Mouse (Mus musculus) liver, adult 2 months (tissue): ENCODE measurements at regions not wholly inside any gene's neighbourhood (a gene's known extent, or its start where the extent isn't known, plus 50 kb on each side); places are given as distances from the start of the nearest gene placed in this dataset.

Experiments used
- DNase-seq: peaks from one replicate; pipeline ENCODE4 v3.0.0-alpha.2; 2011; ENCODE audit warnings: low read depth, low spot score; ENCODE audit errors: extremely low read depth
- H3K27ac ChIP-seq: fragments of 200-500 bp; replicated peaks from 2 replicates; pipeline ENCODE4 v1.5.1; 2012; ENCODE audit warnings: low read depth, mild to moderate bottlenecking, control low read depth, inconsistent platforms, low read length; ENCODE audit not compliant: insufficient read depth
- H3K27me3 ChIP-seq: fragments of 200-500 bp; 2 replicates; pipeline ENCODE4 v1.6.1; 2012; ENCODE audit warnings: mild to moderate bottlenecking, moderate library complexity, low read length, inconsistent platforms; ENCODE audit not compliant: control insufficient read depth, insufficient read depth
- H3K36me3 ChIP-seq: fragments of 200-500 bp; 2 replicates; pipeline ENCODE4 v1.6.1; 2012; ENCODE audit warnings: low read length, inconsistent platforms; ENCODE audit not compliant: control insufficient read depth, insufficient read depth
- H3K4me1 ChIP-seq: fragments of 200-500 bp; 2 replicates; pipeline ENCODE4 v1.6.1; 2011; ENCODE audit warnings: low read length; ENCODE audit not compliant: control insufficient read depth, insufficient read depth
- H3K4me3 ChIP-seq: fragments of 200-500 bp; 2 replicates; pipeline ENCODE4 v1.5.1; 2011; ENCODE audit warnings: low read depth, mild to moderate bottlenecking, control low read depth, low read length, moderate library complexity; ENCODE audit not compliant: insufficient read depth
- H3K79me2 ChIP-seq: fragments of 200-500 bp; 2 replicates; pipeline ENCODE4 v1.6.1; 2012; ENCODE audit warnings: inconsistent platforms, mild to moderate bottlenecking, low read length, moderate library complexity; ENCODE audit not compliant: control insufficient read depth, insufficient read depth
- H3K9ac ChIP-seq: fragments of 200-500 bp; 2 replicates; pipeline ENCODE4 v1.6.1; 2012; ENCODE audit warnings: low read depth, mild to moderate bottlenecking, control low read depth, inconsistent platforms, low read length
- CTCF ChIP-seq: fragments of 200-500 bp; IDR thresholded peaks from 2 replicates; pipeline ENCODE4 v1.5.1; 2011; ENCODE audit warnings: low read depth, low read length, control low read depth
- POLR2A ChIP-seq: fragments of 200-500 bp; IDR thresholded peaks from 2 replicates; pipeline ENCODE4 v1.6.1; 2011; ENCODE audit warnings: low read length, control low read depth; ENCODE audit not compliant: insufficient read depth; ENCODE audit errors: extremely low read depth
- WGBS: fragments of 180-500 bp; shearing (Covaris S2); methylation state at CpG from one replicate; pipeline ENCODE4 v1.1.7; 2018; 5-methylcytosine and 5-hydroxymethylcytosine counted together

DNA sequence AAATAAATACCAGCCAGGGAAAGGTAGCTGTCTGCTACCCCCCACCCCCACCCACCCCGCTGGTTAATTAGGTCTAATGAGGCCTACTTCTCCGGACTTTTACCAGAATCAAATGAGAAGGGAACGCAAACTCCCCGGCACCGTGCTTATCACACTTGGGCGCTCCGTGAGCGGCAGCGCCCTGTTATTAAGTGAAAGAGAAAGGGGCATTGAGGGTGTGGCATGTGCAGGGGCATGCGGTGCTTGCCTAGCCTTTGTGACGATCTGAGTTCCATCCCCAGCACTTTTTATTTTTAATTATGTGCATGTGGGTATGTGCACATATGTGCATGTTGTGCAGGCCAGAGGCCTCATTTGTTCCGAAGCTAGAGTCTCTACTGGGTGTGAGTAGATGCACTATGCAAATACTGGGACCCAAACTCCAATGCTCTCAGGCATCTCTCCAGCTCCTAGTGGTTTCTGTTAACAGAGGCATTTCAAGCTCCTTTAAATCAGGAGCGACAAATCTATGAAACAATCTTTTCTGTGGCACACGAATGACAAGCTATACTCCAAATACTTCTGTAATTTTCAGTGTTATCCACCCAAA is 57.8 kb upstream of the Peli1 start:
- Histone ChIP-seq H3K4me3 (no peak overlapping the region), H3K4me1 (no peaks in the 10 kb centered on the region), H3K36me3 (no peaks in the 10 kb centered on the region), H3K27ac (no peak overlapping the region), H3K27me3 (no peaks in the 10 kb centered on the region), H3K79me2 (no peaks in the 10 kb centered on the region), H3K9ac (no peak overlapping the region)
- 94% methylated on average over 14 of the region's 14 CpGs for WGBS
- TF ChIP-seq POLR2A (no peak), CTCF (no peak)
- DNase-seq = no peak

DNA sequence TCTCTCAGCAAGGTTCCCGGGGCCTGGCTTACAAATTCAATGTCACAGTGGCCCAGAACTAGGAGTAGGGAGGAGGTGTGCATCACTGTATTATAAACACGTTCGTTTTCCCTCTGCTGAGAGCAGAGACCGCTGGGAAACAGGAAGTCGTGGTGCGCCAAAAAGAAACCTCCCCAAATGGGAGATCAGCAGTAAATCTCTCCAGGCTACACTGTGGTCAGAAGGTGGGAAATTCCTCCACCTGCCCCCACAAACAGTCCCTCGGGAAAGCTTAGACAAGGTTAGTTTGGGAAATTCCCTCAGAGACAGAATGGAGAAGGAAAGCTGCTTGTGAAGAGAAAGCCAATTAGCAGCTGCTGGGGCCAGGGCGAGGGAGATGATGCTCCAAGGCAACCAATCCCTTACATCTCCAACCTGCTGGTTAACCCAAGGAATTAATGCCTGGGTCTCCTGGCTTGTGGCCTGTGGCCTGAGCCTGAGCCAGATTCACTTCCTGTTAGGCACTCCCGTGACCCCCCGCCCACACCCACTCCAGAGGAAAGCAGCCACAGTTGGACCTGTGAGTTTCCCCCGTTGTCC is 57.2 kb upstream of the Peli1 start:
- H3K27ac ChIP-seq = peak overlapping the region; percentile 0; the same call in 1 of the 2 replicates
- WGBS = 54% methylated on average over 11 of the region's 11 CpGs

DNA sequence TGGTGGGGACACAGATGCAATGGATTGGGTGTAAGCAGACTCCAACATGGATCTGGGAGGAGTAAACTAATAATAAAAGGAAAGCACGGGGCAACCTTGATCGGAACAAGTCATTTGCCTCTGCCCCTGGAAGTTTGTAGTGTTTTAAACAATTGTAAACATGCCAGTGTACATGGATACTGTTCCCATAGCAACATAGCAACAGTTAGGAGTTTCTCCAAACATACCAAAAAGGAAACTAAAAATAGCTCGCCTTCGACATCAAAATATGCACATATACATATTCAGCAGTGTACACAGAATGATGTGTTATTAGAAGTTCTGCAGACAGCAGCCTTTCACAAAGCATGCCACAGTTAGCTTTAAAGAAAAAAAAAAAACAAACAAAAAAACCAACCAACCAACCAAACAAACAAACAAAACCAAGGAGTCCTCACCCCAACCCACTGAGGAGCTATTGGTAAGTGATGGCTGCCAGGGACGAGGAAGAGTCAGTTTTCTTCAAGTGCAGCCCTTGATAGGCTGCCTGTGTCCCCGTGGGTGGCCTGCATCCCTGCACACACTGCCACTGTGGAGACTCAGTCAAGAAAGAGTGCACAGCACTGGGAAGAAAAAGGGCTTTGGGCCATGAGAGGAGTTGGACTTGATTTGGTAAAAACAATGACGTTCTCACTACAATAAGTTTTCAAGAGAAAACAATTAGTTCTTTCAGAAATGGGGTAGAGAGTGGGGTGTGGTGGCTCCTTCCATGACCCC is 54.8 kb upstream of the Peli1 start:
- no peaks in the 10 kb centered on the region for H3K27me3 ChIP-seq
- no peak overlapping the region for H3K9ac ChIP-seq
- no peaks in the 10 kb centered on the region for H3K79me2 ChIP-seq
- TF ChIP-seq POLR2A = no peak
- no peak for TF ChIP-seq CTCF
- no peak overlapping the region for H3K4me3 ChIP-seq
- no peak overlapping the region for H3K27ac ChIP-seq
- H3K4me1 ChIP-seq = no peaks in the 10 kb centered on the region
- no peak for DNase-seq
- H3K36me3 ChIP-seq = no peaks in the 10 kb centered on the region
- WGBS = 68% methylated on average over 7 of the region's 7 CpGs

More for the DNA sequence above, 57.2 kb upstream of the Peli1 start:
- Histone ChIP-seq H3K27me3 (no peaks in the 10 kb centered on the region), H3K9ac (no peak overlapping the region), H3K79me2 (no peaks in the 10 kb centered on the region), H3K4me3 (no peak overlapping the region), H3K36me3 (no peaks in the 10 kb centered on the region), H3K4me1 (no peaks in the 10 kb centered on the region)
- TF ChIP-seq POLR2A = no peak
- no peak for TF ChIP-seq CTCF
- DNase-seq = no peak

DNA sequence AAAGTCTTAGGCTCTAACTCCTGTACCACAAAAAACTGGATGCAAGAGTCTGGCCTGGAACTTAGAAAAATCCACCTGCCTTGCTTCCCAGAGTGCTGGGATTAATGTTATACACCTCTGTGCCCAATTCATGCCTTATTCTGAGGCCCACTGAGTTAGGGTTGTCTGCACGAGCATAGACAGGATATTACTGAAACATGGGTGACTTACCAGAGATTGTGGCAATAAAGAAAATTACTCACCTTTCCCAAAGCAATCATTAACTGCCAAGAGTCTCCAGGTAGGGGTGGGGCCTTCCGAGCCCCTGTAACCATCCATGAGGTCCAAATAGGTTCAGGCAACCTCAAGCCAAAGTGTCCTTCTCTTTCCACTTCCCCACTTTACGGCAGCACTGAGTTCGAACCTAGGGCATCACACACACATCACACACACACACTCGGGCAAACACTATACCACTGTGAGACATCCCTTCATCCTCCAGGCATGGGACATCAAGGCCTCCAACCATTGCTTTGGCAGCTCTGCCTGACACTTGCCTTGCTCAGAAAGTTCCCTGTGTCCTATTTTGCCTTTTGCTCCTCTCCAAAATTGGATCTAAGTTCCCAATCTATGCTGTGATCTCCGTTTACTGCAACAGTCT is 53.7 kb upstream of the Peli1 start:
- H3K27ac ChIP-seq = no peak overlapping the region
- H3K4me3 ChIP-seq = no peak overlapping the region
- H3K27me3 ChIP-seq = no peaks in the 10 kb centered on the region
- H3K79me2 ChIP-seq = no peaks in the 10 kb centered on the region
- no peak overlapping the region for H3K9ac ChIP-seq
- TF ChIP-seq CTCF (no peak), POLR2A (no peak)
- H3K4me1 ChIP-seq = no peaks in the 10 kb centered on the region
- 97% methylated on average over 6 of the region's 6 CpGs for WGBS
- H3K36me3 ChIP-seq = no peaks in the 10 kb centered on the region
- DNase-seq = no peak

DNA sequence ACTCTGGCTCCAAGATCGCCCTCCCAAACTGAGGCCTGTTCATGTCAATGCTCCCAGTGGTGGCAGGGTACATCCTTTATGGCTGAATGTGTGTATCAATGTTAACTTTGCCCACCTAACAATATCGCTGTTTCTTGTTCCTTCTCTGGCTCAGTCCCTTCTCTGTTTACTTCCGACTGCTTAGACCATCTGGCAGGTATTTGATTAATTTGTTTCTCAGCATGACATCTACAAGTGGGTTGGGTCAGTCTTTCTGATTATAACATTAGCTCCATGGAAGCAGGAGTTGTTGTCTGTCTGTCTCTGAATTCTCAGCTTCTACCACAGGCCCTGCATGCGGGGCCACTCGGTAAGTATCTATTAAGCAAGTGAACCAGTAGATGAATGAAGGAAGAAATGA is 49.9 kb upstream of the Peli1 start:
- no peaks in the 10 kb centered on the region for H3K36me3 ChIP-seq
- TF ChIP-seq CTCF = no peak
- TF ChIP-seq POLR2A = no peak
- no peak overlapping the region for H3K27ac ChIP-seq
- no peak overlapping the region for H3K4me3 ChIP-seq
- no peaks in the 10 kb centered on the region for H3K79me2 ChIP-seq
- H3K4me1 ChIP-seq = no peaks in the 10 kb centered on the region
- DNase-seq = no peak
- H3K9ac ChIP-seq = no peak overlapping the region
- H3K27me3 ChIP-seq = no peaks in the 10 kb centered on the region
- WGBS = 90% methylated on average over 5 of the region's 5 CpGs
